Mouse (Mus musculus) small intestine, adult 2 months (tissue): ENCODE results near the gene Gm35315.

Source experiments
- CTCF ChIP-seq: fragments of 200-500 bp; IDR thresholded peaks from 2 replicates; pipeline ENCODE4 v1.5.1; 2012; ENCODE audit warnings: low read depth, mild to moderate bottlenecking, control low read depth, inconsistent platforms, low read length, moderate library complexity, mixed read lengths; ENCODE audit not compliant: insufficient replicate concordance, insufficient read length; ENCODE audit errors: extremely low read depth
- POLR2A ChIP-seq: fragments of 200-500 bp; IDR thresholded peaks from 2 replicates; pipeline ENCODE4 v1.6.1; 2012; ENCODE audit warnings: low read depth, mild to moderate bottlenecking, control low read depth, inconsistent platforms, low read length, moderate library complexity

GRCm38 (mm10) chr5:110139325-110139724 is 45.1 kb upstream of the Gm35315 start:
- TF ChIP-seq CTCF: no peak
- no peak for TF ChIP-seq POLR2A
